Mouse (Mus musculus) neural tube, embryonic 14.5 days (tissue): ENCODE measurements around the gene Galntl6. TPM values are rescaled to one million over a fixed set of nuclear protein-coding genes. Genes with fewer than 3 reads are reported as not detected.
A peak's percentile ranks its signal among the peaks of the same experiment; 100 is the strongest.

Experiments used
- ATAC-seq: fragments of 200-750 bp; cut with Nextera tagmentation; 2 replicates; pipeline ENCODE4 v1.8.0; 2017; ENCODE audit warnings: low read depth, mild to moderate bottlenecking, moderate TSS enrichment, moderate library complexity
- H3K27ac ChIP-seq: fragments of 300-500 bp; sonication (generic); 2 replicates; pipeline ENCODE4 v1.5.1; 2014; ENCODE audit warnings: low read depth, mild to moderate bottlenecking, control low read depth, low read length, moderate library complexity, mixed read lengths
- H3K27me3 ChIP-seq: fragments of 300-500 bp; sonication (generic); 2 replicates; pipeline ENCODE4 v1.6.1; 2014; ENCODE audit warnings: low read length; ENCODE audit not compliant: control insufficient read depth, insufficient read depth
- H3K36me3 ChIP-seq: fragments of 300-500 bp; sonication (generic); 2 replicates; pipeline ENCODE4 v1.6.1; 2014; ENCODE audit warnings: low read length, mixed read lengths; ENCODE audit not compliant: control insufficient read depth, insufficient read depth
- H3K4me1 ChIP-seq: fragments of 300-500 bp; sonication (generic); 2 replicates; pipeline ENCODE4 v1.6.1; 2014; ENCODE audit warnings: low read length; ENCODE audit not compliant: control insufficient read depth, insufficient read depth
- H3K4me2 ChIP-seq: fragments of 300-500 bp; sonication (generic); 2 replicates; pipeline ENCODE4 v1.6.1; 2014; ENCODE audit warnings: mild to moderate bottlenecking, low read depth, low read length, control low read depth
- H3K4me3 ChIP-seq: fragments of 300-500 bp; sonication (generic); 2 replicates; pipeline ENCODE4 v1.5.1; 2014; ENCODE audit warnings: low read depth, low read length, control low read depth, mixed read lengths
- H3K9ac ChIP-seq: fragments of 300-500 bp; sonication (generic); replicated peaks from 2 replicates; pipeline ENCODE4 v1.6.1; 2014; ENCODE audit warnings: low read depth, mild to moderate bottlenecking, control low read depth, low read length, mixed read lengths
- H3K9me3 ChIP-seq: fragments of 300-500 bp; sonication (generic); 2 replicates; pipeline ENCODE4 v1.6.1; 2016; ENCODE audit warnings: low read length; ENCODE audit not compliant: control insufficient read depth
- WGBS: fragments of 180-500 bp; shearing (Covaris S2); extraction: QIAGEN DNeasy Blood & Tissue Kit; methylation state at CpG from one replicate; pipeline ENCODE4 v1.1.7; 2014; 5-methylcytosine and 5-hydroxymethylcytosine counted together
- polyA plus RNA-seq: library from polyadenylated mRNA; unstranded; fragments of >200 nt; fragmentation: Nextera tagmentation; extraction: Ambion mirVana; gene quantifications from 2 replicates; pipeline ENCODE4 v1.2.1, GENCODE M21; 2014

The Galntl6 gene
- polyA plus RNA-seq, 1 experiment from 2014 or later = 26.4 TPM

- Histone ChIP-seq H3K4me2 (no peak overlapping the region), H3K27me3 (no peaks in the 10 kb centered on the region), H3K4me3 (no peak overlapping the region), H3K9ac (no peak overlapping the region), H3K9me3 (no peaks in the 10 kb centered on the region), H3K27ac (no peak overlapping the region), H3K4me1 (no peaks in the 10 kb centered on the region), H3K36me3 (no peaks in the 10 kb centered on the region)
- WGBS = 65% methylated on average over 5 of the region's 5 CpGs
- ATAC-seq = no peak
Observed at GRCm38 (mm10) chr8:57843461-57843860, 1069.0 kb downstream of the Galntl6 start.

GRCm38 (mm10) chr8:57842462-57843391, 1069.7 kb downstream of the Galntl6 start:
- H3K9ac ChIP-seq = no peak overlapping the region
- H3K36me3 ChIP-seq = no peaks in the 10 kb centered on the region
- ATAC-seq = no peak
- H3K27ac ChIP-seq = no peak overlapping the region
- no peak overlapping the region for H3K4me3 ChIP-seq
- H3K27me3 ChIP-seq = no peaks in the 10 kb centered on the region
- 70% methylated on average over 13 of the region's 13 CpGs for WGBS
- H3K4me1 ChIP-seq = no peaks in the 10 kb centered on the region
- no peaks in the 10 kb centered on the region for H3K9me3 ChIP-seq
- H3K4me2 ChIP-seq = no peak overlapping the region

- H3K4me1 ChIP-seq = no peaks in the 10 kb centered on the region
- no peak overlapping the region for H3K9ac ChIP-seq
- no peak overlapping the region for H3K4me2 ChIP-seq
- 85% methylated on average over 4 of the region's 4 CpGs for WGBS
- no peaks in the 10 kb centered on the region for H3K9me3 ChIP-seq
- no peak overlapping the region for H3K27ac ChIP-seq
- ATAC-seq = no peak
- H3K27me3 ChIP-seq = no peaks in the 10 kb centered on the region
- no peak overlapping the region for H3K4me3 ChIP-seq
- no peaks in the 10 kb centered on the region for H3K36me3 ChIP-seq
Observed at GRCm38 (mm10) chr8:57841446-57841845, 1071.0 kb downstream of the Galntl6 start.

GRCm38 (mm10) chr8:57837384-57837783, 1075.1 kb downstream of the Galntl6 start:
- WGBS = 62% methylated on average over 8 of the region's 8 CpGs
- H3K9ac ChIP-seq = no peak overlapping the region
- H3K4me2 ChIP-seq = no peak overlapping the region
- no peak overlapping the region for H3K27ac ChIP-seq
- no peaks in the 10 kb centered on the region for H3K9me3 ChIP-seq
- no peak overlapping the region for H3K4me3 ChIP-seq
- no peaks in the 10 kb centered on the region for H3K36me3 ChIP-seq
- H3K4me1 ChIP-seq = no peaks in the 10 kb centered on the region
- no peaks in the 10 kb centered on the region for H3K27me3 ChIP-seq
- no peak for ATAC-seq

GRCm38 (mm10) chr8:57836981-57837380, 1075.5 kb downstream of the Galntl6 start:
- H3K4me2 ChIP-seq = no peak overlapping the region
- no peaks in the 10 kb centered on the region for H3K4me1 ChIP-seq
- no peak overlapping the region for H3K9ac ChIP-seq
- ATAC-seq = peak; percentile 38; the same call in 1 of the 2 replicates
- no peaks in the 10 kb centered on the region for H3K36me3 ChIP-seq
- 64% methylated on average over 11 of the region's 11 CpGs for WGBS
- no peaks in the 10 kb centered on the region for H3K27me3 ChIP-seq
- H3K4me3 ChIP-seq = no peak overlapping the region
- H3K9me3 ChIP-seq = no peaks in the 10 kb centered on the region
- no peak overlapping the region for H3K27ac ChIP-seq

- Histone ChIP-seq H3K27me3 (no peaks in the 10 kb centered on the region), H3K9me3 (no peaks in the 10 kb centered on the region), H3K36me3 (no peaks in the 10 kb centered on the region), H3K27ac (no peak overlapping the region), H3K4me3 (no peak overlapping the region), H3K9ac (no peak overlapping the region), H3K4me1 (no peaks in the 10 kb centered on the region), H3K4me2 (no peak overlapping the region)
- WGBS = 66% methylated on average over 15 of the region's 15 CpGs
- ATAC-seq = no peak
Observed at GRCm38 (mm10) chr8:57836201-57836883, 1076.1 kb downstream of the Galntl6 start.

- Histone ChIP-seq H3K9me3 (no peaks in the 10 kb centered on the region), H3K27me3 (no peaks in the 10 kb centered on the region), H3K4me1 (no peaks in the 10 kb centered on the region), H3K27ac (no peak overlapping the region), H3K36me3 (no peaks in the 10 kb centered on the region), H3K9ac (no peak overlapping the region), H3K4me2 (no peak overlapping the region), H3K4me3 (no peak overlapping the region)
- 69% methylated on average over 7 of the region's 7 CpGs for WGBS
- ATAC-seq = no peak
Observed at GRCm38 (mm10) chr8:57823151-57823550, 1089.3 kb downstream of the Galntl6 start.

- no peaks in the 10 kb centered on the region for H3K27me3 ChIP-seq
- no peaks in the 10 kb centered on the region for H3K4me1 ChIP-seq
- no peak overlapping the region for H3K27ac ChIP-seq
- no peak overlapping the region for H3K9ac ChIP-seq
- H3K9me3 ChIP-seq = no peaks in the 10 kb centered on the region
- H3K36me3 ChIP-seq = no peaks in the 10 kb centered on the region
- ATAC-seq = no peak
- 42% methylated on average over 7 of the region's 7 CpGs for WGBS
- H3K4me3 ChIP-seq = no peak overlapping the region
- H3K4me2 ChIP-seq = no peak overlapping the region
Observed at GRCm38 (mm10) chr8:57816034-57816433, 1096.4 kb downstream of the Galntl6 start.

GRCm38 (mm10) chr8:57807060-57807459, 1105.4 kb downstream of the Galntl6 start:
- H3K4me2 ChIP-seq = no peak overlapping the region
- ATAC-seq = no peak
- 74% methylated on average over 4 of the region's 4 CpGs for WGBS
- H3K27me3 ChIP-seq = no peaks in the 10 kb centered on the region
- no peak overlapping the region for H3K27ac ChIP-seq
- no peaks in the 10 kb centered on the region for H3K36me3 ChIP-seq
- no peaks in the 10 kb centered on the region for H3K9me3 ChIP-seq
- no peak overlapping the region for H3K9ac ChIP-seq
- H3K4me1 ChIP-seq = no peaks in the 10 kb centered on the region
- H3K4me3 ChIP-seq = no peak overlapping the region
